Mouse (Mus musculus): ENCODE results near the gene Noa1.

GRCm38 (mm10) chr5:77282242-77282641 is 27.6 kb downstream of the Noa1 start:
- no peak for TF ChIP-seq SRF (IDR thresholded peaks at IDR 0.05; ENCODE audit: control insufficient read depth, insufficient read length, low read depth)
- TF ChIP-seq POLR2A (IDR thresholded peaks at IDR 0.05; ENCODE audit: insufficient read length, low read depth): no peak
- TF ChIP-seq TCF12 (IDR thresholded peaks at IDR 0.05; ENCODE audit: insufficient read depth, poor library complexity, severe bottlenecking): no peak

Data from myocyte (in vitro differentiated cells).